Mouse (Mus musculus) kidney, adult 2 months (tissue): ENCODE measurements at regions not wholly inside any gene's neighbourhood (a gene's known extent, or its start where the extent isn't known, plus 50 kb on each side); places are given as distances from the start of the nearest gene placed in this dataset.

Source experiments
- CTCF ChIP-seq: fragments of 200-500 bp; conservative IDR thresholded peaks from 2 replicates; pipeline ENCODE4 v1.5.1; 2011; ENCODE audit warnings: low read depth, mild to moderate bottlenecking, control low read depth, low read length, moderate library complexity, mixed read lengths; ENCODE audit not compliant: insufficient read depth, insufficient read length
- POLR2A ChIP-seq: fragments of 200-500 bp; IDR thresholded peaks from one replicate; pipeline ENCODE4 v1.6.1; 2011; ENCODE audit warnings: low read depth, low read length, control low read depth

DNA sequence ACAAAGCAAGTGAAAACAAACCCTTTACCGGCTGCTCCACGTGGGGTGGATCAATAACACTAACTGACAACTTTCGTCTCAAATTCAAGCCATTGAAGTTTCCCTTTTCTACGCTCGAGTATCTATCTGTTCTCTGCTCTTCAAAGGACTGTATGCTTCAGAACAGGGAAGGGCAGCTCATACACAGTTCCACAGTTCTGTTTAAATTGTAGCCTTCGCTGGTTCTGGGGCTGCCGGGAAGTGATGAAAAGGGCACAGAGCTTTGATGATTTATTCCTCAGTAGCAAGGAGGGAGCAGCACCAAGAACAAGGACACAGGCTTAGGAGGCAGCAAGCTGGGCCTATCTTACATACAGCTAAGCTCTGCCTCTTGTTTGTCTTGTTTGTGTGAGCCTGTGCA lies 532.6 kb downstream of the Prim2 start:
- TF ChIP-seq CTCF (no peak), POLR2A (no peak)
